Mouse (Mus musculus) forebrain, embryonic 15.5 days (tissue): Measurements from ENCODE around the gene Pde8a. TPM values are rescaled to one million over a fixed set of nuclear protein-coding genes. Genes with fewer than 3 reads are reported as not detected.

Experiments
- ATAC-seq: fragments of 200-750 bp; cut with Nextera tagmentation; replicated peaks from 2 replicates; pipeline ENCODE4 v1.8.0; 2017; ENCODE audit warnings: mild to moderate bottlenecking, moderate TSS enrichment, moderate library complexity
- H3K27ac ChIP-seq: fragments of 300-500 bp; sonication (generic); replicated peaks from 2 replicates; pipeline ENCODE4 v1.5.1; 2015; ENCODE audit warnings: mild to moderate bottlenecking, inconsistent platforms
- H3K27me3 ChIP-seq: fragments of 300-500 bp; sonication (generic); 2 replicates; pipeline ENCODE4 v1.6.1; 2015; ENCODE audit warnings: inconsistent platforms
- H3K36me3 ChIP-seq: fragments of 300-500 bp; sonication (generic); 2 replicates; pipeline ENCODE4 v1.6.1; 2015; ENCODE audit warnings: mild to moderate bottlenecking, inconsistent platforms
- H3K4me1 ChIP-seq: fragments of 300-500 bp; sonication (generic); 2 replicates; pipeline ENCODE4 v1.6.1; 2015; ENCODE audit warnings: inconsistent platforms
- H3K4me2 ChIP-seq: fragments of 300-500 bp; sonication (generic); replicated peaks from 2 replicates; pipeline ENCODE4 v1.6.1; 2015; ENCODE audit warnings: mild to moderate bottlenecking, inconsistent platforms
- H3K4me3 ChIP-seq: fragments of 300-500 bp; sonication (generic); 2 replicates; pipeline ENCODE4 v1.5.1; 2015; ENCODE audit warnings: mild to moderate bottlenecking, inconsistent platforms
- H3K9ac ChIP-seq: fragments of 300-500 bp; sonication (generic); replicated peaks from 2 replicates; pipeline ENCODE4 v1.6.1; 2015; ENCODE audit warnings: mild to moderate bottlenecking, inconsistent platforms
- H3K9me3 ChIP-seq: fragments of 300-500 bp; sonication (generic); 2 replicates; pipeline ENCODE4 v1.6.1; 2016; ENCODE audit warnings: inconsistent platforms
- WGBS: fragments of 180-500 bp; shearing (Covaris S2); methylation state at CpG from one replicate; pipeline ENCODE4 v1.1.7; 2015; ENCODE audit warnings: mixed read lengths; 5-methylcytosine and 5-hydroxymethylcytosine counted together
- polyA plus RNA-seq: library from polyadenylated mRNA; unstranded; fragments of >200 nt; fragmentation: Nextera tagmentation; extraction: Ambion mirVana; gene quantifications from 2 replicates; pipeline ENCODE4 v1.2.1, GENCODE M21; 2015

Gene Pde8a
- polyA plus RNA-seq, 1 experiment from 2014 or later: 2.2 TPM

GRCm38 (mm10) chr7:81327661-81328060, 114.3 kb downstream of the Pde8a start:
- no peak overlapping the region for H3K9ac ChIP-seq
- H3K4me1 ChIP-seq: no peaks in the 10 kb centered on the region
- no peak for ATAC-seq
- no peak overlapping the region for H3K4me2 ChIP-seq
- no peak overlapping the region for H3K27ac ChIP-seq
- no peak overlapping the region for H3K4me3 ChIP-seq
- 87% methylated on average over 10 of the region's 10 CpGs for WGBS
- no peaks in the 10 kb centered on the region for H3K27me3 ChIP-seq
- H3K9me3 ChIP-seq: no peaks in the 10 kb centered on the region
- peaks cover 5% of the 10 kb centered on the region for H3K36me3 ChIP-seq

- Histone ChIP-seq H3K9ac (no peak overlapping the region), H3K27ac (no peak overlapping the region), H3K27me3 (no peaks in the 10 kb centered on the region), H3K4me1 (no peaks in the 10 kb centered on the region), H3K9me3 (no peaks in the 10 kb centered on the region), H3K36me3 (peaks cover 10% of the 10 kb centered on the region), H3K4me3 (no peak overlapping the region), H3K4me2 (no peak overlapping the region)
- ATAC-seq: no peak
- WGBS: 29% methylated on average over 3 of the region's 3 CpGs
These were observed 117.4 kb downstream of the Pde8a start for GRCm38 (mm10) chr7:81330767-81331166.

GRCm38 (mm10) chr7:81331851-81332250, 118.5 kb downstream of the Pde8a start:
- peaks cover 3% of the 10 kb centered on the region; the same call in 1 of the 2 replicates for H3K4me1 ChIP-seq
- H3K27me3 ChIP-seq: no peaks in the 10 kb centered on the region
- H3K36me3 ChIP-seq: peaks cover 10% of the 10 kb centered on the region
- H3K27ac ChIP-seq: no peak overlapping the region
- ATAC-seq: no peak
- H3K4me3 ChIP-seq: no peak overlapping the region
- H3K9ac ChIP-seq: no peak overlapping the region
- WGBS: 81% methylated on average over 7 of the region's 7 CpGs
- no peak overlapping the region for H3K4me2 ChIP-seq
- H3K9me3 ChIP-seq: no peaks in the 10 kb centered on the region

GRCm38 (mm10) chr7:81335705-81336431, 122.5 kb downstream of the Pde8a start:
- WGBS: 49% methylated on average over 18 of the region's 18 CpGs
- ATAC-seq: 0 out of 2 replicates have a peak, but pooled peaks have one; percentile 11
- Histone ChIP-seq H3K4me1 (peaks cover 3% of the 10 kb centered on the region; the same call in 1 of the 2 replicates), H3K36me3 (peaks cover 31% of the 10 kb centered on the region), H3K27me3 (no peaks in the 10 kb centered on the region), H3K9ac (no peak overlapping the region), H3K4me2 (no peak overlapping the region), H3K4me3 (no peak overlapping the region), H3K27ac (no peak overlapping the region), H3K9me3 (no peaks in the 10 kb centered on the region)

- H3K9me3 ChIP-seq: no peaks in the 10 kb centered on the region
- ATAC-seq: no peak
- no peak overlapping the region for H3K4me2 ChIP-seq
- 30% methylated on average over 8 of the region's 8 CpGs for WGBS
- peaks cover 37% of the 10 kb centered on the region for H3K36me3 ChIP-seq
- H3K27ac ChIP-seq: no peak overlapping the region
- no peak overlapping the region for H3K4me3 ChIP-seq
- no peaks in the 10 kb centered on the region for H3K27me3 ChIP-seq
- H3K9ac ChIP-seq: no peak overlapping the region
- H3K4me1 ChIP-seq: peaks cover 3% of the 10 kb centered on the region; the same call in 1 of the 2 replicates
These were observed 123.0 kb downstream of the Pde8a start for GRCm38 (mm10) chr7:81336432-81336786.

- Histone ChIP-seq H3K4me2 (no peak overlapping the region), H3K9ac (no peak overlapping the region), H3K27me3 (no peaks in the 10 kb centered on the region), H3K9me3 (no peaks in the 10 kb centered on the region), H3K27ac (no peak overlapping the region), H3K4me1 (peaks cover 15% of the 10 kb centered on the region), H3K4me3 (no peak overlapping the region), H3K36me3 (peaks cover 42% of the 10 kb centered on the region)
- 93% methylated on average over 21 of the region's 21 CpGs for WGBS
- no peak for ATAC-seq
These were observed 124.6 kb downstream of the Pde8a start for GRCm38 (mm10) chr7:81337785-81338521.

- Histone ChIP-seq H3K4me3 (no peak overlapping the region), H3K9ac (no peak overlapping the region), H3K4me1 (peaks cover 20% of the 10 kb centered on the region), H3K4me2 (no peak overlapping the region), H3K36me3 (peaks cover 46% of the 10 kb centered on the region), H3K9me3 (no peaks in the 10 kb centered on the region), H3K27me3 (no peaks in the 10 kb centered on the region), H3K27ac (no peak overlapping the region)
- no peak for ATAC-seq
- WGBS: 85% methylated on average over 3 of the region's 3 CpGs
These were observed 125.1 kb downstream of the Pde8a start for GRCm38 (mm10) chr7:81338522-81338873.

- Histone ChIP-seq H3K4me2 (no peak overlapping the region), H3K9me3 (no peaks in the 10 kb centered on the region), H3K27ac (no peak overlapping the region), H3K4me1 (peaks cover 28% of the 10 kb centered on the region), H3K36me3 (peaks cover 47% of the 10 kb centered on the region), H3K9ac (no peak overlapping the region), H3K4me3 (no peak overlapping the region), H3K27me3 (no peaks in the 10 kb centered on the region)
- no peak for ATAC-seq
- 83% methylated on average over 4 of the region's 4 CpGs for WGBS
These were observed 126.4 kb downstream of the Pde8a start for GRCm38 (mm10) chr7:81339783-81340182.

- 49% methylated on average over 3 of the region's 3 CpGs for WGBS
- peaks cover 25% of the 10 kb centered on the region for H3K4me1 ChIP-seq
- H3K9ac ChIP-seq: no peak overlapping the region
- no peaks in the 10 kb centered on the region for H3K27me3 ChIP-seq
- no peak overlapping the region for H3K4me3 ChIP-seq
- no peak overlapping the region for H3K27ac ChIP-seq
- H3K36me3 ChIP-seq: peaks cover 47% of the 10 kb centered on the region
- ATAC-seq: no peak
- H3K9me3 ChIP-seq: no peaks in the 10 kb centered on the region
- no peak overlapping the region for H3K4me2 ChIP-seq
These were observed 128.2 kb downstream of the Pde8a start for GRCm38 (mm10) chr7:81341563-81341962.

- peaks cover 47% of the 10 kb centered on the region for H3K36me3 ChIP-seq
- no peaks in the 10 kb centered on the region for H3K9me3 ChIP-seq
- no peak overlapping the region for H3K27ac ChIP-seq
- 72% methylated on average over 8 of the region's 8 CpGs for WGBS
- peak overlapping the region; percentile 71; the same call in 1 of the 2 replicates for H3K9ac ChIP-seq
- H3K4me2 ChIP-seq: peak overlapping the region; percentile 75
- H3K27me3 ChIP-seq: no peaks in the 10 kb centered on the region
- no peak for ATAC-seq
- H3K4me3 ChIP-seq: peak overlapping the region; percentile 53
- H3K4me1 ChIP-seq: peaks cover 25% of the 10 kb centered on the region
These were observed 129.1 kb downstream of the Pde8a start for GRCm38 (mm10) chr7:81342356-81343094.

GRCm38 (mm10) chr7:81343316-81343715, 129.9 kb downstream of the Pde8a start:
- peak overlapping the region; percentile 75 for H3K4me2 ChIP-seq
- peaks cover 44% of the 10 kb centered on the region for H3K36me3 ChIP-seq
- no peaks in the 10 kb centered on the region for H3K27me3 ChIP-seq
- WGBS: 47% methylated on average over 8 of the region's 8 CpGs
- H3K4me3 ChIP-seq: peak overlapping the region; percentile 53
- peaks cover 25% of the 10 kb centered on the region for H3K4me1 ChIP-seq
- H3K27ac ChIP-seq: no peak overlapping the region
- no peak for ATAC-seq
- peak overlapping the region; percentile 71 for H3K9ac ChIP-seq
- no peaks in the 10 kb centered on the region for H3K9me3 ChIP-seq

GRCm38 (mm10) chr7:81343831-81344230, 130.4 kb downstream of the Pde8a start:
- H3K36me3 ChIP-seq: peaks cover 41% of the 10 kb centered on the region
- H3K9ac ChIP-seq: peak overlapping the region; percentile 71
- 16% methylated on average over 10 of the region's 10 CpGs for WGBS
- no peaks in the 10 kb centered on the region for H3K9me3 ChIP-seq
- peaks cover 25% of the 10 kb centered on the region for H3K4me1 ChIP-seq
- ATAC-seq: no peak
- H3K27ac ChIP-seq: no peak overlapping the region
- peak overlapping the region; percentile 53 for H3K4me3 ChIP-seq
- H3K27me3 ChIP-seq: no peaks in the 10 kb centered on the region
- H3K4me2 ChIP-seq: peak overlapping the region; percentile 75
